Mouse (Mus musculus): ENCODE measurements around the gene Pgm5.
"Not testable (repeated sequence)": the region's sequence is repeated elsewhere in the genome, so short reads cannot be mapped to it uniquely, and the experiment has no call there.

The Pgm5 gene

DNA sequence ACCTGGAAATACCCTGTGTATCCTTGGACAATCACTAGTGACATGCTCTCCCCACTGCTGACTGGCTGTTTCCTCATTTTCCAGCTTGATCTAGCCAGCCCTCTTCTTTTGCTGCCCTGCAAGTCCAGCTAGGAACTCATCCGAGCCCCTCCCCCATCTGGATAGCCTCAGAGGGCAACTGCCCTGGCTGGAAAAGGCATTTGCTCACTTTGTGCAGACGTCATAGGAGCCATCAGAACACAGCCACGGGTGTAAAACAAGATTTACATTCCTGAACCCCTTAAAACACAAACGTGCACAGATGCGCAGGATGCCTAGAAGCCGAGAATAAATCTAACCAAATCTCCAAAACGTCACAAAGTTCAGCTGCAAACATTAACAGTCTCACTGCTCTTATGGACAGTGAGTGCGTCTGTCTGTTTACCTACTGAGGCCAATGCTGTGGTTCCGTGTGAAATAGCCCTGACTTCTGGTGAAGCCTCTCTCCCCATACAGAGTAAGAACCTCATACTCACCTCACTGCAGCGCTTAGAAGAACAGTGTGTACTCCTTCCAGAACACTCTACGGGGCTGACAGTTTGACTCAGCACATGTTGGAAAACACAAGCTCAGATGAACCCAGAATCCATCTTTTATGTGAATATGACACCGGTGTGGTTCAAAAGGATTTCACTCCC, 99.0 kb downstream of the Pgm5 start:
- peak; percentile 76 for DNase-seq

DNA sequence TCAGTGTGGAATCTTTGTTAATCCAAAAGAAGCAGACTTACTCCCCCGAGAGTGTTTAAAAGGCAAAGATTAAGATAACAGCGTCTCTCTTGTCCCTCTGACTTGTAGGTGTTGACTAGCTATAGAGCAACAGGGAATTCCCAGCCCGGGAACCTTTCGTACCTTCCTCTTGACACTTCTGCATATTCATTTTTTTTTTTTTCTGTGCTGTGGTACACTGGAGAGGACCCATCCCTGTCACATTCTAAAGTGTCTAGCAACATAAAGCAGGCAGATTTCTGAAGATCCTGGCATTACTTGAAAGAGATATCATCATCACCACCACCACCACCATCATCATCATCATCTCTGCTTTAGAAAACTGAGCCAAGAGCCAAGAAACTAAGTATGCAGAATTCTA, 105.0 kb downstream of the Pgm5 start:
- DNase-seq = no peak

DNA sequence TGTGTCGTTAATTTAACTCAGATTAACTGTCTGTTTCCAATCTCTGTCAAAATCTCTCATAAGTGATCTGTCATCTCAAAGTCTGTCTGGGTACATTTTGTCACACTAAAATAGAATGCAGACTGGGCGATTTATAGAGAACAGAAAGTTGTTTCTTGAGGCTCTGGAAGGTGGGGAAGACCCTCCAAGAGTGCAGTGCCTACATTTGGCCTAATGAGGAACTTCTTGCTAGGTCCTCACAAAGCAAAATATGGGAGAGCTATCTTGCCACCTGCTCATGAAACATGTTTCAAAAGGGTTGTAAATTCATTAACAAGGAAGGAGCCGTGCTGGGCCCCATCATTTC, 107.2 kb downstream of the Pgm5 start:
- DNase-seq = no peak

DNA sequence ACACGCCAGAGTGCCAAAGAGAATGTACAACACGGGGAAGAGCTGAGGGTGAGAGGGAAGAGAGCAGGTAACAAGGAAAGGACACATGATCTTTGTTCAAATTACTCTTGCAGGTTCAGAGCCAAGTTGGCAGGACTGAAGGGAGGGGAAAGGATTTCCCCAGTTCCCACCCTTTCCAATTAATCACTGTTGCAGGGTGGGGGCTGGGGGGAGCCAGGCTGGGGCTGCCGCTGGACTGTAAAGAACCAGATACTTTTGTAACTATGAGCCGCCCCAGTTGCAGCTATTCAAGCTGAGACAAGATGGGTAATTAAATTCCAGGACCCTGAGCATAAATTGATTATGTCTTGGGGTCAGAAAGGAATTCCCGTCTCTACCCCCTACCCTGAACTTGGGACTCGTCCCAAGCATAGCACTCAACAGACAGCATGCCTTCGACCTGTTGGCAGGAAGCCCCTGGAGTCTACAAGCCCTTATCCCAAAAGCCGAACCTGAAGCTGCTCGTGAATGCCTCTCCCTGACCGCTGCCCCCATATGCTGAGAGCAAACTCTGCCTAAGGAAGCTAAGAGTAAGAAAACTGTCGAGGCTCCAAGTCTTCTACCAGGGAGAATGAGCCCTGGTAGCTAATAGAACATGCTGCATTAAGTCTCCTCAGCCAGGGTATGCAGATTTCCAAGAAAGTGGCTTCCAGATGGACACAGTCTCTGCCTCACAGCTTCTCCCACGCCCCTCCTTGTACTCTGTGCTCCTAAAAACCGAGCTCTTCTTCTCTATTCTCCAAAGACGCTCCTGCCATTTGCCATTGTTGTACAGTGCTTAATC, 107.8 kb downstream of the Pgm5 start:
- DNase-seq = peak; percentile 26

DNA sequence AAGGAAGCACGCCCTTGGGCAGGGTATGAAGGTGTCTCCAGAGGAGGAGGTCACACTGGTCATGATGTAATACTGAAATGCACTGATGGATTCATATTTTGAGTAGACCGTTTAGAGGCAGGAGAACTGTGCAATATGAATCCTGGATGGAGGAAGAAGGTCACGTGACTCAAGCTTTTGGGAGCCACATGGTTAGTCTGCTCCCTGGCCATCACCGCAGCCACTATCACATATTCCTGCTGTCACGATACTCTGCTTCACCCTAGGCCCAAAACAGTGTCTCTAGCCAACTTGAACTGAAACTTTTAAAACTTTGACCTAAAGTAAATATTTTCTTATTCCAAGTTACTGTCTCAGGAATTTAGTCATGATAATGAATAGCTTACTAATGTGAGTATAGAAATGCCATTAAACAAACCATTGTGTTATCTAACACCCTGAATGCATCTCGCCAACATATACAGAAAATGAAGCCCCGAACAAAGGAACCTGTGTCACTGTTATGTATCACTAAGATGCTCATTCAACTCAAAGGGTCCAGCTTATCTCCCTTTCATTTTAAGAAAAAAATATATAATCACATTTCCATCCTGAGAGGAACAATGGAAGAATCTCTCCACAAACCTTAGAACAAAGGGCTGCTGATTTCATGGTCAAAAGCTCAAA, 108.6 kb downstream of the Pgm5 start:
- DNase-seq = no peak

DNA sequence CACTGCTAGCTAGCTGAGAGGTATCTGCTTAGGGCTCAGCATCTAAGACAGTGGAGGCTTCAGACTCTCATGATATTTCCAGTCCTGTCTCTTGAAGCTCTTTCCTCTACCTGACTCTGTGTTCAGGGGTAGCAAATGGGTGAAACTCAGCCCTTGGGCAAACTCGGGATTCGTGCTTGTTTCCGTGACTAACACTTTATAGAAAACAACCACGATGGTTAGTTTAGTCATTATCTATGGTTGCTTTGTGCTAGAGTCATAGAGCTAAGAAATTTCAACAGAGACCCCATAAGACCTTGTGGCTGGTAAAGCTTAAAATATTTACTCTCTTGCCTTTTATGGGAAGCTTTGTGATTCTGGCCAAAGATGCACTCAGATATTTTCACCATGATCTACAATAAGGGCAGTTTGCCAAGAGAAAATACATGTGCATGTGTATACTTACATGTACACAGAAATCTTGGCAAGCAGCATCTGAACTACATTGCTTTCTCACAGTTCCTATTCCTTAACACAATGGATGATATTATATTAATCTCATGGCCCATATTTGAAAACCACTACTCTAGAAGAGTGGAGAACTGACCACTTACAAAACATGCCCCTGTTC, 115.3 kb downstream of the Pgm5 start:
- DNase-seq = no peak

DNA sequence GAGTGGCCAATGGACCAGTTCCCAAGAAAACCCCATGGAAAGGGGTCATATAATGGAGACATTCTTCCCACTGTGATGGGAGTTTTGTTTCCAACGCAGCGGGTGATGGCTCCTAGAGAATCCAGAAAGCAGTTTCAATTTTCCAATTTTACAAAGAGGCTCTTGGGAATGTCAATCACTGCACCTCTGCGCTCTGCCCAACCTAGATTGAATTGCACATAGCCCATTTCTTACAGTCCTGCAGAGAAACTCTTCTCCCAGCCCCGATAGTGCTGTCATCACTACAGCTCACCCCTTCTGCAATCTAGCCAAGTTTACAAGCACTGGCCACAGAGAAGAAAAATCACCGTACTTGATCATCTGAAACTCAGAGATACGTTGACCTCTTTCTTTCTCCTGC, 119.0 kb downstream of the Pgm5 start:
- no peak for DNase-seq

DNA sequence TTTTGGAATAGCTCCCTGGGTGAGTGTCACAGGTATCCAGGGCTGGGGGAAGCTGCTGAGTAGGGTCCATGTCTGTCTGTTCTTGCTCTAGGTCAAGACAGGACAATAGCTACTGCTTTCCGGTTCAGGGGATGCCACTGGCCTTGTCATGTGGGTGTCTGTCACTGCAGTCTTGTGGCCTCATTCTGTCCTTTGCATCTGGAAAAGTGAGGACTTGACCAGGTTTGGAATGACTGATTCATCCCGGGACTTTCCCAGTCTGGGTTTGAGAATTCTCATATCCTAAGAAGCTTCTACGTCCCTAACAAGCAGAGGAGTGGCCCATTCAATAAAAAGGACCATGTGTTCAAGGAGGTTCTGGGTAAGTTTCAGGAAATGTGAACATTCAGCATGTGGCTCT, 122.9 kb downstream of the Pgm5 start:
- no peak for DNase-seq

DNA sequence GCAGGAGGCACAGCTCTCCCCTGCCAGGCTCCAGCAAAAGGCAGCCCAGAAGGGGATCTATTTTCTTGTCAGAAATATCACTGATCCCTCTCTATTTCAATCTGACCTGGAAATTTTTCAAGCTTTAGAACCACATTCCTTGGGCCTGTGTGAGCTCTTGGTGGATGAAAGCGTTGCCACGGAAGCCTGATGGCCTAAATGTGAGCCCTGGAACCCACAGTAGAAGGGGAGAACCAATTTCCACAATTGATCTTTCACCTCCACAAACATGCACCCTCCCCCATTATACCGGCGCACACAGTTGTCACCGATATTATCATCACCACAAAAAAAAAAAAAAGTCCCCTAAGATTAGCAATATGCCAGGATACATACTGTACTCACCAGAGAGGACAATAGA, 123.6 kb downstream of the Pgm5 start:
- DNase-seq = no peak

DNA sequence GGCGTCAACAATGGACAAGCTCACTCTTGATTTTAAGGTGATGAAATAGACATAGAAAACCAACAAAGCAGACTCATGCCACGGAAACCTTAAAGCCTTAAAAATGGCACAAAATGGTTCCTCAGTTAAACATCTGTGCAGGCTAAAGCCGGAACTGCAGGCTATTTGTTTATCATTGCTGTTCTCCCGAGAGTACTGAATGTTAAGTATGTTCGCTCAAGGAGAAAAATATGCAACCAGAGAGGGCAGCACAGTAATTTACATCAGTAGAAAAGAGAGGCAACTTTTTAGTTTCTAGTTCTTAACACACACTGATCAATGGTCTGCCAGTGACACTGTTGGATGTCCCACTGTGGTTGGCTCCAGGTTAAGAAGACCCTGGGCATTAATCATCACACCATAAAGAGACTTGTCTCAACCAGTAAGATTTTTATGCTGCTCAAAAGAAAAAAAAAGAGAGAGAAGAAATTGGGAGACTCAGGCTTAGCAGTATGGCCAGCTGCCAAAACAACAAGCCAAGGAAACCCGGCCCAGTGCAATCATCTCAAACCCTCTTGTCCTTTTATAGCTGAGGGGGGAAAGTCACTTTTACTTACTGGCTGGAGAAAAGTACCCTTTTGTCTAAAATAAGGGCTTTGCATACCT, 126.0 kb downstream of the Pgm5 start:
- no peak for DNase-seq

DNA sequence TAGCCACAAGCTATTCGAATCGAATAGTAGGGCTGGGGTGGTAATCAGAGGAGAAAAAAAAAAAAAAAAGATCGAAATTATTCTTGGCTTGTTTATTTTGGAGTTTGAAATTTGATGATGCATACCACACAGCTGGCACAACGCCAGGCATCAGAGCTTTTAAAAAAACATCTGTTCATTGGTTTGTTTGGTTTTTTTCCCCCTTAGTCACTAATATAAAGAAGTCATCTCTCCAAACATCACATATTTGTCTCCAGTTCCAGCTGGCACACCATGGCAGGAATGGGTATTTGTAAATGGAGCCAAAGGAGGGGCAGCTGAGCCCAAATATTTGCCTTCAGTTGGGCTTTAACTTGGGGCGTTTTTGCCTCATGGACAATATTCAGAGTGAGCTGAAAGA, 131.0 kb downstream of the Pgm5 start:
- no peak for DNase-seq

DNA sequence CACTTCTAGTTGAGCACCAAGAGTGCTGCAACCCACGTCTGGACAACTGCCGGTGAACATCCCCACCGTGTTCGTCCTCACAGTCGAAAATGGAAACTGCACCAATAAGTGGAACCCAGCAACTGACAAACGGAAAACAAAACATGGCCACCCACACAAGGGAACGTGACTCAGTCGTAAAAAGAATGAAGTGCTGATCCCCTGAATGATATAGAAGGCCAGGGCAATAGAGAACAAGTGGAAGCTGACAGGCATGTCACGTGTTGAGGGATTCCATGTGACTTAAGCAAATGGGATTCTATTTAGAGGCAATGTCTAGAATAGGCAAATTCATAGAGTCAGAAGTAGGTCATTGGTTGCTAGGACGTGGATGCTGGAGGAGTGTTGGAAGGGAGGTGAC, 137.3 kb downstream of the Pgm5 start:
- DNase-seq = no peak

DNA sequence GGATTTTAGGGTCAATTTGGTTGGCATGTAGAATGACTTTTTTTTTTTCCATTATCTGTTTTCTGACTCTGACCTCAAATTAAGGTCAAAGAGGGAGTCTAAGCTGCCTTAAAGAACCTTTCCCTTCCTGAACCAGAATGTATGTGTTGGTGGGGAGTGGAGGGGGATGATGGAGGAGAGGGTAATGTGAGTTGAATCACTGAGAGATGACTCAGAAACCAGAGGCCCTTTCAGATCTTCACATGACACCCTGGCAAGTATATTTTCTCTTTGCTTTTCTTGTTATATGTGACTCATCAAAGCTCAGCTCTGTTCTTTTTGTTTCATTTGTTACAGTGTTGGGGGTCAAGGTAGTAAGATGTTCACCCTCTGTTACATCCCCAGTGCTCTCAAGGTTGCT, 141.2 kb downstream of the Pgm5 start:
- DNase-seq = no peak

DNA sequence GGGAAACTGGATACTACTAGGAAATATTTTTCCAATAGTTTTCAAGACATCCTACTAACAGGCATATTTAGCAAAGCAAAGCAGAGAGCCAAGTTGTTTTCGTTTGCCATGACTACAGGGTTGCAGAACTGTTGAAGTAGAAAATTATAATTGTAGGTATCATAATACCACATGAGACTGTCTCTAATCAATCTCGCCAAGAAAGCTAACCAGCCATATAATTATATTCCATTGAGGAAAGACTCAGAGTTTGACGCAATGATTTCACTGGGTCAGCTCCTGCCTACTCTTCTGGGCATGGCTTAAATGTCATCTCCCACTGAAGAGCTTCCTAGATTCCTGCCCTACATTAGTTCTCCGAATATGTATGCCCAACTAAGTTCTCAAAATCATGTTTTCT, 142.2 kb downstream of the Pgm5 start:
- no peak for DNase-seq

DNA sequence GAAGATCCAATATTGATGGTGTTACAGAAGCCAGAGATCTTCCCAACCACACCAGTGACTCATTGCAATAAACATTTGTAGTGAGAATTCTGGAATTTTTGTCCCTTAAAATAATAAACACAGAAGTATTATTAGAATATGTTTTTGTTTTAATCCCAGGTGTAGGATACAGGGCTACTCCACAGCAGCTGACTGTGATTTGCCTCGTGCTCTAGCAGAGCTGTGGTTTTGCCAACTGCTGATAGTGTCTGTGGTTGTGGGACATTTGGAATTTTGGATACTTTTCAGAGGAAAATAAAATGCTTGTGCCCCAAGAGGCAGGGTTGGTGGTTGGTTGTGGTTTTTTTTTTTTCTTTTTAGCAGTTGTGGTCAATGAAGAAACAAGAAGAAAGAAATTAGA, 143.6 kb downstream of the Pgm5 start:
- DNase-seq = no peak

DNA sequence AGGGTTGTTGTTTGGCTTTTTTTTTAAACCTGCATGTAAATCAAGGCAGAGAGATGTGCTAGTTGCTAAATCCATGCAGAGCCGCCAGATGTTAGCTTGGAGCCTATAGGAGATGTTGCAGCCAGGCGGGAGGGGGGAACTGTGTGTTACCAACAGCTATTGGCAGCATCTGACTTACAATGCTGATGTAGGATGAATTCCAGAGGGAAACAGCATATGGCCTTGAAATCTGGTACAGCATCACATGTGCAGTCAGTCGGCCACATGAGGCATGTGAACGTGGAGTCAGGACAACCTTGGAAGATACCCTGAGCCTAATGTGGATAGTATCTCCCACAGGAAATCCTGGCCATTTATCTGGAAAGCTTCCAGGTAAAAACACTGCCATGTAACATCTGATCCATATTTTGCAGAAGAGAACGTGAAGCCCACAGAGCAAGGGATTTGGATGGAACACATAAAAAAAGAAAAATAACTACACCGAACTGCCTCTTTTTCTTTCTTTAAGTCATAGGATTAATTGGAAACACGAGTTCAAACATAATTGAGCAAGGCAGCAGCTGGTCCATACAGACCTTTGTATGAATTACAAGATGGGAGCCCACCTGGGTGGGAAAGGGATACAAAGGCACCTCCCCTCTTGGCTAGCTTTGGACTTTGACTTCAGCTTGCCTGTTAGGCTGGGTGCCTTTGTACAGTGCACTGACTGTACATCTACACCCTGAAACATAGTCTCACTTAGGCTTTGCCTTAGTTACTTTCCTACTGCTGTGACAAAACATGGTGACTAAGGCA, 145.2 kb downstream of the Pgm5 start:
- no peak for DNase-seq

DNA sequence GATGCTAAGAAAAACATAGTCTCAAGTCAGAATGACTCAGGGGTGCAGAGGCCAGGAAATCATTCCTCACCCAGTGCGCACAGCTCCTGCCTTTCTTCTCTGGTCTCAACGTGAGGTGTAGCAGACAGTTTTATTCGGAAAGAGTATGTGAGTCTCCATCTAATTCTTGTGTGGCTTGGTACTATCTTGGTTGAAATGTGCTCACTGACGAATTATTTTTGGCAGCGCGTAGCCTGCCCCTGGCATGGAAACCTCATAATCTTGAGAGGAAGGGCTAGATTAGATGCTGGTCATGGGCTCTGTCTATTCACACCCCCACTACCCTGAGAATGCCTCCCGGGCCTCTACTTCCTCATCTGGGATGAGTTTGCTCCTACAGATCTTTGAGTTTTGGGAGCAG, 153.6 kb downstream of the Pgm5 start:
- no peak for DNase-seq

DNA sequence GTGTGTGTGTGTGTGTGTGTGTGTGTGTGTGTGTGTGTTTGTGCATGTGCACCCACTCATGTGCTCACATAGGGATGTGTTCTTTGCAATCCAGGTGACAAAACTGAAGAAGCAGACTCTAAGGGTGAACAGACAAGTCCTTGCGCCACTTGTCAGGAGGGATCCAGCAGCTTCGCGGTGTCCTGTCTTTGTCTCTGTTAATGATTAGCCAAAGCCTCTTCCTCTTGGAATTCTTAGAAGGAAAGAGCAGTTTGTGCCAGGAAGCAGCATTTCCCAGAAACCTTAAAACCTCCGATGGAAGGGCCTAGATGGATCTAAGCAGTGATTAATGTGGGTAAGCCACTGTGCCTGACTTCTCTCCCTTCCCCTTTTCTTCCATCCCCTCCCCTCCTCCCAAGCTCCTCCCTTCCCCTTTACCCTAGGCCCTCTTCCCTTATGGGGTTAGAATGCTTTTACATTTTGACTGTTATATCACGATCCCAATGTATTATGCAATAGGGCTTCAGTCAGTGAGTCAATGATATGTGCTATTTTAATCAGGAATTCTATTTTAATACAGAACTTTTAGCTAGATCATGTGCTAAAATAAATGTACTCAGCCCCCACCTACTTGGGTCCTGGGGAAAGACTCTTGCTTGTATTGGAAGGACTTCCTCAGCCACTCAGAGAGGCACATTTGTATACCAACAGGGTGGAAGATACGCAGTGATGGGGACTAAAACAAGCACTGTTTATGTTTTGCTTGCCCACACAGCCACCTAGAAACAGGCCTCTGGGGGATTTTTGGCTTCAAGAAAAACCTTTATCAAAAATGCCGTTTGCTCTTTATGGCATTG, 154.4 kb downstream of the Pgm5 start:
- no peak for DNase-seq

DNA sequence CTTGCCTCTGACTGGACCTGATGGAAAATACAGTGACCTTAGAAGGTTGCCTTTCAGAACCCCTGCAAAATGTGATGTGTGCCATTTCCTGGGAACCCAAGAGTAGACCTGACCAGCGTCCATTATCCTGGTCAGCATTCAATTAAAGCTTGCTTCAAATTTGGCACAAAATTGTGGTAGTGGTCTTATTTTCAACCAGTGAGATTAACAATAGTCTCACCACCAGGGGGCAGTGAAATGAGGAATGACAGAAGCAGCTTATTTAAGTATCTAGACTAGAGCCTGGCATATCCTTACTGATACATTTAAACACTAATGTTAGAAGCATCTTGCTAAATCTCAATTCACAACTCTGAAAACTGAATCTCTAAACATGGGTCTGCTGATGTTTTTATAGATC, 156.3 kb downstream of the Pgm5 start:
- DNase-seq = peak; percentile 76

DNA sequence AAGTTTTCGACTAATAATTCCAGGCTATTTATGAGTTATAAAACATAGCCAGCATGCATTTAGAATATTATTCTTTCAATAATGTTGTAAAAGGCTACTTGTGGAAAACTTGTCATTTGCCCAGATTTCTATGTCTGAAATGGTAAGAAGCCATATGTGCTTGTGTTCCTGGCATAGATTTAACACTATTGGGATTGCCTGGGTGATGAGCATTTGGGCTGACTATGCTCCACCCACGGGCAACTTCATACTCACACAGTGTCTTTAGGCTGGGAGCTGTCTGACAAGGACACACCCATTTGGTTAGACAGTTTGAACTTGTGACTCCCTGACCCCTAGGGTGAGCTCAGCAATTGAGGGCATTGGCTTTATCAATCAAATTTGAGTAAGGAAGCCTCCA, 157.3 kb downstream of the Pgm5 start:
- no peak for DNase-seq

DNA sequence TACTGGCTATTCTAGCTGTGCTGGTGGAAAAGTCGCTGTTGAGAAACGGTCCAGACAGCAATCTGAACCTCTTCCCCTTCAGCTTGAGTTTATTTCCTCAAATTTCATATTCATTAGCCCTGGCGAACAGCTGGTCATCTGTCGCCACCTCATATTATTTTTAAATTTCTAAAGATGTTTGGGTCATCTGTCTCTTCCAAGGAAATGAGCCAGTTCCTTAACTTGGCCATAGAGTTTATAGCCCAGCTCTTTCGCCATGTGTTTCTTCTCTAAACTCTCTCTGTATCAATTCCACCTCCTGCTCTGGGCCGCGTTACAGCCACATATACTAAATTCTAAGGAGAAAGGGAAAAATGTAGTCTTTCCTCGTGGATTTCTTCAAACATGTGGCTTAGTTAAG, 158.0 kb downstream of the Pgm5 start:
- no peak for DNase-seq

DNA sequence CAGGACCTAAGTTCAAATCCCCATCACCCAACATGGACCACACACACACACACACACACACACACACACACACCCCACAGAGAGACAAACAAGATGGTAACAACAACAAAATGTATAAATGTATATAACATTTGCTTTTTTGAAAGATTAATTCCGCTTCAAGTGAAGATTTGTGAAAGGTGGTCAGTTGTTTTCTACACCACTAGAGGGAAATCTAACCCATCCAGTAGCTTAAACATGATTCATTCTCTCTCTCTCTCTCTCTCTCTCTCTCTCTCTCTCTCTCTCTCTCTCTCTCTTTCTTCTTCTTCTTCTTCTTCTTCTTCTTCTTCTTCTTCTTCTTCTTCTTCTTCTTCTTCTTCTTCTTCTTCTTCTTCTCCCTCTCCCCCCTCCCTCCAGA, 158.5 kb downstream of the Pgm5 start:
- not testable (repeated sequence) for DNase-seq
